Mouse (Mus musculus): Measurements from ENCODE around the gene Hic2. TPM values are rescaled to one million over a fixed set of nuclear protein-coding genes. Genes with fewer than 3 reads are reported as not detected.

Gene Hic2
- polyA plus RNA-seq, 1 experiment from 2014 or later, result 7.8 TPM

- no peak overlapping the region for H3K4me2 ChIP-seq
- H3K4me1 ChIP-seq (replicated peaks), result no peaks in the 10 kb centered on the region
- H3K27ac ChIP-seq (replicated peaks), result no peak overlapping the region
- H3K4me3 ChIP-seq, result no peak overlapping the region
- H3K27me3 ChIP-seq, result no peaks in the 10 kb centered on the region
- no peak for ATAC-seq (ENCODE audit: low read depth)
- WGBS, result 91% methylated on average over 2 of the region's 2 CpGs
- peaks cover 85% of the 10 kb centered on the region for H3K36me3 ChIP-seq
- no peaks in the 10 kb centered on the region for H3K9me3 ChIP-seq
- no peak overlapping the region for H3K9ac ChIP-seq
Observed at GRCm38 (mm10) chr16:17291016-17291415, 57.6 kb downstream of the Hic2 start.

GRCm38 (mm10) chr16:17292751-17293150 is 59.4 kb downstream of the Hic2 start:
- no peak overlapping the region for H3K27ac ChIP-seq (replicated peaks)
- no peak for ATAC-seq (ENCODE audit: low read depth)
- no peaks in the 10 kb centered on the region for H3K9me3 ChIP-seq
- no peak overlapping the region for H3K4me2 ChIP-seq
- no peaks in the 10 kb centered on the region for H3K4me1 ChIP-seq (replicated peaks)
- no peaks in the 10 kb centered on the region for H3K27me3 ChIP-seq
- H3K36me3 ChIP-seq, result peaks cover 85% of the 10 kb centered on the region
- 3% methylated on average over 2 of the region's 2 CpGs for WGBS
- H3K4me3 ChIP-seq, result no peak overlapping the region
- no peak overlapping the region for H3K9ac ChIP-seq

- Histone ChIP-seq H3K36me3 (peaks cover 100% of the 10 kb centered on the region), H3K9ac (no peak overlapping the region), H3K4me3 (no peak overlapping the region), H3K9me3 (no peaks in the 10 kb centered on the region), H3K4me2 (no peak overlapping the region), H3K4me1 (replicated peaks) (no peaks in the 10 kb centered on the region), H3K27me3 (no peaks in the 10 kb centered on the region), H3K27ac (replicated peaks) (no peak overlapping the region)
- WGBS, result 91% methylated on average over 3 of the region's 3 CpGs
- ATAC-seq (ENCODE audit: low read depth), result no peak
Observed at GRCm38 (mm10) chr16:17300818-17301217, 67.4 kb downstream of the Hic2 start.

GRCm38 (mm10) chr16:17303521-17304245 is 70.3 kb downstream of the Hic2 start:
- Histone ChIP-seq H3K4me1 (replicated peaks) (no peaks in the 10 kb centered on the region), H3K27me3 (no peaks in the 10 kb centered on the region), H3K9me3 (no peaks in the 10 kb centered on the region), H3K9ac (no peak overlapping the region), H3K4me3 (no peak overlapping the region), H3K27ac (replicated peaks) (no peak overlapping the region), H3K36me3 (peaks cover 97% of the 10 kb centered on the region), H3K4me2 (no peak overlapping the region)
- 88% methylated on average over 5 of the region's 5 CpGs for WGBS
- no peak for ATAC-seq (ENCODE audit: low read depth)

GRCm38 (mm10) chr16:17307461-17307860 is 74.1 kb downstream of the Hic2 start:
- ATAC-seq (ENCODE audit: low read depth), result no peak
- Histone ChIP-seq H3K4me2 (no peak overlapping the region), H3K36me3 (peaks cover 94% of the 10 kb centered on the region), H3K9me3 (no peaks in the 10 kb centered on the region), H3K9ac (no peak overlapping the region), H3K27ac (replicated peaks) (no peak overlapping the region), H3K4me1 (replicated peaks) (no peaks in the 10 kb centered on the region), H3K4me3 (no peak overlapping the region), H3K27me3 (no peaks in the 10 kb centered on the region)
- 92% methylated on average over 5 of the region's 5 CpGs for WGBS

GRCm38 (mm10) chr16:17309036-17309435 is 75.7 kb downstream of the Hic2 start:
- no peaks in the 10 kb centered on the region for H3K9me3 ChIP-seq
- peaks cover 94% of the 10 kb centered on the region for H3K36me3 ChIP-seq
- no peaks in the 10 kb centered on the region for H3K4me1 ChIP-seq (replicated peaks)
- ATAC-seq (ENCODE audit: low read depth), result no peak
- H3K9ac ChIP-seq, result no peak overlapping the region
- no peak overlapping the region for H3K4me3 ChIP-seq
- WGBS, result 92% methylated on average over 10 of the region's 10 CpGs
- H3K27ac ChIP-seq (replicated peaks), result no peak overlapping the region
- H3K4me2 ChIP-seq, result no peak overlapping the region
- no peaks in the 10 kb centered on the region for H3K27me3 ChIP-seq

GRCm38 (mm10) chr16:17312531-17312930 is 79.2 kb downstream of the Hic2 start:
- WGBS, result 93% methylated on average over 5 of the region's 5 CpGs
- H3K27me3 ChIP-seq, result no peaks in the 10 kb centered on the region
- ATAC-seq (ENCODE audit: low read depth), result no peak
- H3K27ac ChIP-seq (replicated peaks), result no peak overlapping the region
- H3K9me3 ChIP-seq, result no peaks in the 10 kb centered on the region
- H3K9ac ChIP-seq, result no peak overlapping the region
- no peaks in the 10 kb centered on the region for H3K4me1 ChIP-seq (replicated peaks)
- H3K36me3 ChIP-seq, result peaks cover 96% of the 10 kb centered on the region
- no peak overlapping the region for H3K4me3 ChIP-seq
- no peak overlapping the region for H3K4me2 ChIP-seq

Other genes with a start within 250 kb of the Hic2 start
- 81.2 and 94.0 TPM in 2 replicates for gene Ypel1, start 163.9 kb upstream of the Hic2 start, polyA plus RNA-seq (2015; fragmentation: Nextera tagmentation; extraction: Ambion mirVana)
- gene Ppil2, start 122.3 kb upstream of the Hic2 start, polyA plus RNA-seq (2015; fragmentation: Nextera tagmentation; extraction: Ambion mirVana), result 154 and 157 TPM in 2 replicates
- 25.8 and 26.0 TPM in 2 replicates for gene 2610318N02Rik, start 108.4 kb upstream of the Hic2 start, polyA plus RNA-seq (2015; fragmentation: Nextera tagmentation; extraction: Ambion mirVana)
- gene Sdf2l1, start 101.2 kb upstream of the Hic2 start, polyA plus RNA-seq (2015; fragmentation: Nextera tagmentation; extraction: Ambion mirVana), result 51.1 and 67.2 TPM in 2 replicates
- gene Ydjc, start 89.0 kb upstream of the Hic2 start, polyA plus RNA-seq (2015; fragmentation: Nextera tagmentation; extraction: Ambion mirVana), result 31.1 and 39.7 TPM in 2 replicates
- 2.3 and 2.5 TPM in 2 replicates for gene Ccdc116, start 86.3 kb upstream of the Hic2 start, polyA plus RNA-seq (2015; fragmentation: Nextera tagmentation; extraction: Ambion mirVana)
- gene Ube2l3, start 30.9 kb upstream of the Hic2 start, polyA plus RNA-seq (2015; fragmentation: Nextera tagmentation; extraction: Ambion mirVana), result 326 and 357 TPM in 2 replicates
- 1.5 TPM in 2 replicates for gene Rimbp3, start 25.0 kb upstream of the Hic2 start, polyA plus RNA-seq (2015; fragmentation: Nextera tagmentation; extraction: Ambion mirVana)
- 31.9 and 35.1 TPM in 2 replicates for gene Tmem191c, start 42.5 kb downstream of the Hic2 start, polyA plus RNA-seq (2015; fragmentation: Nextera tagmentation; extraction: Ambion mirVana)
- gene Serpind1, start 97.8 kb downstream of the Hic2 start, polyA plus RNA-seq (2015; fragmentation: Nextera tagmentation; extraction: Ambion mirVana), result 0.76 and 0.88 TPM in 2 replicates
- gene Snap29, start 172.4 kb downstream of the Hic2 start, polyA plus RNA-seq (2015; fragmentation: Nextera tagmentation; extraction: Ambion mirVana), result 22.3 and 22.5 TPM in 2 replicates
- 56.1 and 61.4 TPM in 2 replicates for gene Pi4ka, start 172.7 kb downstream of the Hic2 start, polyA plus RNA-seq (2015; fragmentation: Nextera tagmentation; extraction: Ambion mirVana)
- 84.5 and 88.0 TPM in 2 replicates for gene Crkl, start 218.4 kb downstream of the Hic2 start, polyA plus RNA-seq (2015; fragmentation: Nextera tagmentation; extraction: Ambion mirVana)

Measured in neural tube, embryonic 13.5 days (tissue).